Mouse (Mus musculus): ENCODE data around the gene 4930524B15Rik. TPM values are rescaled to one million over a fixed set of nuclear protein-coding genes. Genes with fewer than 3 reads are reported as not detected.
"Not testable (repeated sequence)": the region's sequence is repeated elsewhere in the genome, so short reads cannot be mapped to it uniquely, and the experiment has no call there.

4930524B15Rik gene
- polyA plus RNA-seq, 1 experiment from 2014 or later: not detected

DNA sequence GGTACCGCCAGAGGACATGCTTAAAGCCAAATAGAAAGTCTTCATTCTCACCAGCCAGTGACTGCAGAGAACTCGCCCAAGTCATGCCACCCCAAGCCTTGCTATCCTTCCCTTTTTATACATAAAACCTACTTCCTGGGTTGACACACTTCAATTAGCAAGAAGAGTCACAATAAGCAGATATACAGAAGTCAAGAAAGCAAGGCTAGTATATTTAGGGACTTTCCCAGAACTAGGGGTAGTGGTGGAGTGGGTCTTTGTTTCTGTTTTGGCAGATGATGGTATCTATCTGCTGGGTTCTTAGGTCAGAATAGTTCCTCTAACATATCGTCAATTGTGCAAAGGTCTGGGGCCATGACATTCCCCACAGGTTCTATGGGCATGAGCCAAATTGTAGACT is 27.1 kb downstream of the 4930524B15Rik start:
- Histone ChIP-seq H3K4me2 (ENCODE audit: low read length) (no peak overlapping the region), H3K27ac (replicated peaks in 1 of 2; ENCODE audit: control insufficient read depth in 1 of 2, insufficient read depth in 1 of 2, low read depth in 2 of 2, low read length in 2 of 2) (no peak overlapping the region), H3K36me3 (ENCODE audit: control insufficient read depth, insufficient read depth, low read length) (no peaks in the 10 kb centered on the region), H3K4me3 (ENCODE audit: control insufficient read depth in 1 of 2, insufficient read depth in 1 of 2, low read depth in 1 of 2, low read length in 2 of 2) (no peak overlapping the region), H3K9ac (ENCODE audit: low read length) (no peak overlapping the region), H3K9me3 (ENCODE audit: control insufficient read depth, low read length) (0 out of 2 replicates have a peak, but pooled peaks cover 2% of the 10 kb centered on the region), H3K27me3 (ENCODE audit: control insufficient read depth, insufficient read depth, low read length) (no peaks in the 10 kb centered on the region), H3K4me1 (ENCODE audit: control insufficient read depth in 2 of 2, insufficient read depth in 2 of 2, low read length in 2 of 2) (no peaks in the 10 kb centered on the region)
- WGBS: 88% methylated on average over 3 of the region's 3 CpGs
- ATAC-seq (ENCODE audit: insufficient number of reproducible peaks, insufficient read depth, low FRiP score, low read depth): no peak

DNA sequence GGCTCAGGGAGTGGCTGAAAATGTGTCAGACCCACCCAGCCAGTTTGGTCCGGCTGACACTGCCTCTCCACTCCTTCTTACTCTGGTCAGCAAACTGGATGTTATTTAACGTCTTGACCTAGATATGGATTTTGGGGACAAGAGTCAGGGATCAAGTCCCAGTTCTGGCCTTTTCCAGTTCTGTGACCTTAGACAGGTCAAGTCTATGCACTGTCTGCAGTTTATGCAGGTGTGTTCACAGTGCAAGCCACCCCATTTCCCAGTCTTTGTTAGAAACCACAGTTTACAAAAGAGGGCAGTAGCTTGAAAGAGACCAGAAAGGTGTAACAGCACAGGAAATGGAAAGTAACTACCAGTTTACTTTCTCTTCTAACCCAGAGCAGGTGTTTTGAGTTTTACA is 34.3 kb downstream of the 4930524B15Rik start:
- Histone ChIP-seq H3K4me2 (ENCODE audit: low read length) (no peak overlapping the region), H3K36me3 (ENCODE audit: control insufficient read depth, insufficient read depth, low read length) (no peaks in the 10 kb centered on the region), H3K9me3 (ENCODE audit: control insufficient read depth, low read length) (0 out of 2 replicates have a peak, but pooled peaks cover 2% of the 10 kb centered on the region), H3K4me3 (ENCODE audit: control insufficient read depth in 1 of 2, insufficient read depth in 1 of 2, low read depth in 1 of 2, low read length in 2 of 2) (no peak overlapping the region), H3K9ac (ENCODE audit: low read length) (no peak overlapping the region), H3K4me1 (ENCODE audit: control insufficient read depth in 2 of 2, insufficient read depth in 2 of 2, low read length in 2 of 2) (peaks cover 3 to 6% of the 10 kb centered on the region in 2 experiments; a peak in 1 of 4 replicates), H3K27ac (replicated peaks in 1 of 2; ENCODE audit: control insufficient read depth in 1 of 2, insufficient read depth in 1 of 2, low read depth in 2 of 2, low read length in 2 of 2) (no peak overlapping the region), H3K27me3 (ENCODE audit: control insufficient read depth, insufficient read depth, low read length) (0 out of 2 replicates have a peak, but pooled peaks cover 14% of the 10 kb centered on the region)
- ATAC-seq (ENCODE audit: insufficient number of reproducible peaks, insufficient read depth, low FRiP score, low read depth): no peak
- WGBS: 24% methylated on average over 2 of the region's 2 CpGs

DNA sequence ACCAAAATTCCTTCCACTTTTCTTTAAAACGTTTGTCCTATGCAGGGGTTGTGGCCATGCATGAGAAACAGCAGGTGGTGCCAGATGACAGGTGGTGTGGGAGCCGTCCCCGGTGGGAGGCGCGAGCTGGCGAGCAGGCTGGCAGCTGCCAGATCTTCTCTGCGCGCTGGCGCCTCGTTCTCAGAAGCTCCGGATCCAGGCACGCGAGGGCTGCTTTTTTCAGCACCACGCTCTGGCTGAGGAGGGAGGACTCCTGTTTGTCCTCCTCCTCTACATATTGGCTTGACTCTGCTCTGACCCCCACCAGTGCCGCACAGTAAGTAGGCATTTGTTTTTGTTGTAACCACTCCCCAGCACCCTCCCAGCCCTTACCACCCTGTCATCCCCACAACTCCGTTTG is 34.9 kb downstream of the 4930524B15Rik start, which contains the start of gene Nsg2:
Gene Nsg2 (plus strand): TSS at position 183 of the 400 bp plus-strand sequence.
- Histone ChIP-seq H3K9me3 (ENCODE audit: control insufficient read depth, low read length) (0 out of 2 replicates have a peak, but pooled peaks cover 2% of the 10 kb centered on the region), H3K27me3 (ENCODE audit: control insufficient read depth, insufficient read depth, low read length) (0 out of 2 replicates have a peak, but pooled peaks cover 14% of the 10 kb centered on the region), H3K36me3 (ENCODE audit: control insufficient read depth, insufficient read depth, low read length) (no peaks in the 10 kb centered on the region), H3K27ac (replicated peaks in 1 of 2; ENCODE audit: control insufficient read depth in 1 of 2, insufficient read depth in 1 of 2, low read depth in 2 of 2, low read length in 2 of 2) (no peak within 1 kb of the TSS), H3K9ac (ENCODE audit: low read length) (peak within 1 kb of the TSS; percentile 48; the same call in 1 of the 2 replicates), H3K4me1 (ENCODE audit: control insufficient read depth in 2 of 2, insufficient read depth in 2 of 2, low read length in 2 of 2) (peaks cover 3 to 6% of the 10 kb centered on the region in 2 experiments; a peak in 1 of 4 replicates), H3K4me3 (ENCODE audit: control insufficient read depth in 1 of 2, insufficient read depth in 1 of 2, low read depth in 1 of 2, low read length in 2 of 2) (peak within 1 kb of the TSS; percentile 26 to 31), H3K4me2 (ENCODE audit: low read length) (peak within 1 kb of the TSS; percentile 66)
- WGBS: under 1% methylated on average over 16 of the region's 16 CpGs
- ATAC-seq (ENCODE audit: insufficient number of reproducible peaks, insufficient read depth, low FRiP score, low read depth): peak; percentile 72; the same call in 1 of the 2 replicates

DNA sequence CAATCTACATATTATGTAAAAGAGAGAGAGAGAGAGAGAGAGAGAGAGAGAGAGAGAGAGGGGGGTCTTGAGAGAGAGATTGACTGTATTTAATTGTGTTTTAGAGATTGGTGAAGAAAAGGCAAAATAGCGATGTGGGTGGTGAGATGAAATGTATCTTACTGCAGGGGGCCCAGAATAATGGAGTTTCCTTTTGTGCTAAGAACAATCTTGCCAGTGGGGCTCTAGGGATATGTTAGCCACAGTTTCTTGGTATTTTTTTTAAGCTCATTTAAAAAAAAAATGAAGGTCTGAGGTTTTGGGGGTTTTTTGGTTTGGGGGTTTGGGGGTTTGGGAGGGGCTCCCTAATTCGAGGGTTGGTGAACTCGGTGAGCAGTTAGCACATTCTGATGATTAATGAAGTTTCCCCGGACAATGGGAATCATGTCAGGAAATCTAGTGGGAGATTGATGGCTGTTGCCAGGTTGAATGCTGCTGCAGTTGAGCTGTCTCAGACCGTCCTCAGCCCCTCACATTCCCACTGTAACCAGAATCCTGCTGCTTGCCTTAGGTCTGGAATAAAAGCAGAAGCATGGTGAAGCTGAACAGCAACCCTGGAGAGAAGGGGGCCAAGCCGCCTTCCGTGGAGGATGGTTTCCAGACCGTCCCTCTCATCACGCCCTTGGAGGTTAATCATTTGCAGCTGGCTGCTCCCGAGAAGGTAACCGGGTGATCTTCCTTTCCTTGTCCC is 36.0 kb downstream of the 4930524B15Rik start:
- Histone ChIP-seq H3K4me1 (ENCODE audit: control insufficient read depth in 2 of 2, insufficient read depth in 2 of 2, low read length in 2 of 2) (peaks cover 3 to 6% of the 10 kb centered on the region in 2 experiments; a peak in 1 of 4 replicates), H3K4me3 (ENCODE audit: control insufficient read depth in 1 of 2, insufficient read depth in 1 of 2, low read depth in 1 of 2, low read length in 2 of 2) (no peak overlapping the region), H3K9ac (ENCODE audit: low read length) (no peak overlapping the region), H3K4me2 (ENCODE audit: low read length) (no peak overlapping the region), H3K9me3 (ENCODE audit: control insufficient read depth, low read length) (no peaks in the 10 kb centered on the region), H3K27ac (replicated peaks in 1 of 2; ENCODE audit: control insufficient read depth in 1 of 2, insufficient read depth in 1 of 2, low read depth in 2 of 2, low read length in 2 of 2) (no peak overlapping the region), H3K27me3 (ENCODE audit: control insufficient read depth, insufficient read depth, low read length) (0 out of 2 replicates have a peak, but pooled peaks cover 14% of the 10 kb centered on the region), H3K36me3 (ENCODE audit: control insufficient read depth, insufficient read depth, low read length) (no peaks in the 10 kb centered on the region)
- 9% methylated on average over 11 of the region's 11 CpGs for whole genome bisulfite sequencing
- no peak for ATAC-seq (ENCODE audit: insufficient number of reproducible peaks, insufficient read depth, low FRiP score, low read depth)

DNA sequence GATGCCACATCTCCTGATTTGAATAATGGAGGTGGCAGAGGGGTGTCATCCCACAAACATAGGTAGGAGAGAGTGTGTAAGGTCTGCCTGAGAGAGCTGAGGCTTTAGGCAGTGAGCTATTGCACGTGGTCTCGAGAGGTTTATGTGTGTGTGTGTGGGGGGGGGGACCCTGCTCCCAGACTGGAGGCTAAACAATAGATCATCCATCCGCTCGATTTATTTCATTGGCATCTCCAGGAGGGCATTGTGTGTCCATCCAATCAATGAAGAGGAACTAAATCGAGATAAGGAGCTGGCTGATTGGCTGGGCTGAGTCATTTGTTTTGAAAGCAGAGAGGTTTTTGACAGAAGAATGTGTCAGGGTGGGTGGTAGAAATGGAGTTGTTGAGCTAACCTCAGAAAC is 37.3 kb downstream of the 4930524B15Rik start:
- 9% methylated on average over 5 of the region's 5 CpGs for WGBS
- H3K9ac ChIP-seq (ENCODE audit: low read length): no peak overlapping the region
- H3K4me2 ChIP-seq (ENCODE audit: low read length): no peak overlapping the region
- H3K4me3 ChIP-seq (ENCODE audit: control insufficient read depth in 1 of 2, insufficient read depth in 1 of 2, low read depth in 1 of 2, low read length in 2 of 2): no peak overlapping the region
- H3K27ac ChIP-seq (replicated peaks in 1 of 2; ENCODE audit: control insufficient read depth in 1 of 2, insufficient read depth in 1 of 2, low read depth in 2 of 2, low read length in 2 of 2): no peak overlapping the region
- peaks cover 3 to 6% of the 10 kb centered on the region in 2 experiments; a peak in 1 of 4 replicates for H3K4me1 ChIP-seq (ENCODE audit: control insufficient read depth in 2 of 2, insufficient read depth in 2 of 2, low read length in 2 of 2)
- no peaks in the 10 kb centered on the region for H3K36me3 ChIP-seq (ENCODE audit: control insufficient read depth, insufficient read depth, low read length)
- ATAC-seq (ENCODE audit: insufficient number of reproducible peaks, insufficient read depth, low FRiP score, low read depth): no peak
- H3K27me3 ChIP-seq (ENCODE audit: control insufficient read depth, insufficient read depth, low read length): 0 out of 2 replicates have a peak, but pooled peaks cover 14% of the 10 kb centered on the region
- peaks cover 10% of the 10 kb centered on the region for H3K9me3 ChIP-seq (ENCODE audit: control insufficient read depth, low read length)

DNA sequence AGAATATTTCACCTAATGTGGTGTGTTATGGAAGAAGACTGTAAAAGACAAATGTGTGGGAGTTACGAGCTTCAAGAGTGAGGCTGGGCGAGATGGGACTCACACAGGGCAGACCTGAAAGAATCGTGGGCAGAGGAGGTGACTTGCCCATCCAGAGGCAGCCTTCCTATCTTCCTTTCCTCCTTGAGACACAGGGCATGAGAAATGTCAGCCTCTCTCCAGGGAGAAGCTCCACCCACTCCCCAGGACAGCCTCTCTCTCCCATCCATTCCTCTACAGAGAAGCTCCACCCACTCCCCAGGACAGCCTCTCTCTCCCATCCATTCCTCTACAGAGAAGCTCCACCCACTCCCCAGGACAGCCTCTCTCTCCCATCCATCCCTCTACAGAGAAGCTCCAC is 42.7 kb downstream of the 4930524B15Rik start:
- not testable (repeated sequence) for H3K9ac ChIP-seq (ENCODE audit: low read length); H3K36me3 ChIP-seq (ENCODE audit: control insufficient read depth, insufficient read depth, low read length); H3K4me3 ChIP-seq (ENCODE audit: control insufficient read depth in 1 of 2, insufficient read depth in 1 of 2, low read depth in 1 of 2, low read length in 2 of 2); H3K4me1 ChIP-seq (ENCODE audit: control insufficient read depth in 2 of 2, insufficient read depth in 2 of 2, low read length in 2 of 2); H3K4me2 ChIP-seq (ENCODE audit: low read length); ATAC-seq (ENCODE audit: insufficient number of reproducible peaks, insufficient read depth, low FRiP score, low read depth); H3K27ac ChIP-seq (replicated peaks in 1 of 2; ENCODE audit: control insufficient read depth in 1 of 2, insufficient read depth in 1 of 2, low read depth in 2 of 2, low read length in 2 of 2); H3K27me3 ChIP-seq (ENCODE audit: control insufficient read depth, insufficient read depth, low read length)
- 74% methylated on average over 3 of the region's 3 CpGs for WGBS
- H3K9me3 ChIP-seq (ENCODE audit: control insufficient read depth, low read length): peaks cover 10% of the 10 kb centered on the region

DNA sequence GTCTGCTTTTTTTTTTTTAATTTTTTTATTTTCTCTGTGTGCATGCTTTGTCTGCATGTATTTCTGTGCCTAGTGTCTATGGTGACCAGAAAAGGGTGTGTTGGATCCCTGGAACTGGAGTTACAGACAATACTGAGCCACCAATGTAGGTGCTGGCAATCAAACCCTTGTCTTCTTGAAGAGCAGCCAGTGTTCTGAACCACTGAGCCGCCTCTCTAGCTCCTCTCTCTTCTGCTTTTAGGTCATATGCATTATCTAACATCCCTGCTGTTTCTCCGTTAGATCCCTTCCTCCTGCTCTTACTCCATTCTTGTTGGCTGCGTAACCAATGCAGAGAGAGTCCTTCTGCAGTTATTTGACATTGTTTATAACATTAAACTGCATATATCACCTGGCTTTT is 43.5 kb downstream of the 4930524B15Rik start:
- peaks cover 10% of the 10 kb centered on the region for H3K9me3 ChIP-seq (ENCODE audit: control insufficient read depth, low read length)
- WGBS: 75% methylated on average over 3 of the region's 3 CpGs
- H3K36me3 ChIP-seq (ENCODE audit: control insufficient read depth, insufficient read depth, low read length): no peaks in the 10 kb centered on the region
- H3K27ac ChIP-seq (replicated peaks in 1 of 2; ENCODE audit: control insufficient read depth in 1 of 2, insufficient read depth in 1 of 2, low read depth in 2 of 2, low read length in 2 of 2): no peak overlapping the region
- H3K4me3 ChIP-seq (ENCODE audit: control insufficient read depth in 1 of 2, insufficient read depth in 1 of 2, low read depth in 1 of 2, low read length in 2 of 2): no peak overlapping the region
- H3K9ac ChIP-seq (ENCODE audit: low read length): no peak overlapping the region
- no peaks in the 10 kb centered on the region for H3K27me3 ChIP-seq (ENCODE audit: control insufficient read depth, insufficient read depth, low read length)
- H3K4me2 ChIP-seq (ENCODE audit: low read length): no peak overlapping the region
- ATAC-seq (ENCODE audit: insufficient number of reproducible peaks, insufficient read depth, low FRiP score, low read depth): no peak
- peaks cover 2 to 5% of the 10 kb centered on the region in 2 experiments; a peak in 1 of 4 replicates for H3K4me1 ChIP-seq (ENCODE audit: control insufficient read depth in 2 of 2, insufficient read depth in 2 of 2, low read length in 2 of 2)
